Mouse (Mus musculus) embryonic fibroblast, embryonic 13.5 days (primary cell): ENCODE measurements around the gene Tmem212.

Experiments
- CTCF ChIP-seq: IDR thresholded peaks from 2 replicates; pipeline ENCODE4 v1.5.1; 2011; ENCODE audit warnings: mild to moderate bottlenecking, control low read depth, low read length, moderate library complexity, borderline replicate concordance; ENCODE audit not compliant: insufficient read depth
- POLR2A ChIP-seq: IDR thresholded peaks from 2 replicates; pipeline ENCODE4 v1.6.1; 2011; ENCODE audit warnings: low read depth, mild to moderate bottlenecking, control low read depth, low read length, moderate library complexity

DNA sequence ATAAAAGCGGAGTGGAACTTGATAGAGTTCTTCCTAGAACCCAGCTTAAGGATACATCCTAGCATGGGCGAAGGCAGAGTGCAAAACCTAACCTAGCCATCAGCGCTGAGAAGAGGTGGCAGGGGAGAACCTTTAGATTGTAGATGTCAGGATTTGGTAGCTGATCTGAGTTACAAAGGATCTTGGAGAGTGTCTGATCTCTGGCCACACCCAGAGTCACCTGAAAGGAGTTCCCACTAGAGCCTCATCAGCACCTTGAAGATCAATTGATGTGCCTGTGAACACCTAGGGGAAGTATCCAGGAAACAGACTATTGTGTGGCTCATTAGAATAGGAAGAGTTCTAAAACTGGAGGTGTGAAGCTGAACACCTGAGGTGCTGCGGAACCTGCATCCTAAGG lies 23.7 kb downstream of the Tmem212 start:
- TF ChIP-seq POLR2A = no peak
- TF ChIP-seq CTCF = no peak
